Mouse (Mus musculus) liver, postnatal 0 days (tissue): Measurements from ENCODE around the gene Itga2.

Experiments
- CTCF ChIP-seq: sonication (generic); IDR thresholded peaks from 2 replicates; pipeline ENCODE4 v1.5.1; 2016; ENCODE audit warnings: antibody characterized with exemption, low read depth
- EP300 ChIP-seq: IDR thresholded peaks from 2 replicates; pipeline ENCODE4 v1.6.1; 2016; ENCODE audit warnings: antibody characterized with exemption, low read depth, mild to moderate bottlenecking

DNA sequence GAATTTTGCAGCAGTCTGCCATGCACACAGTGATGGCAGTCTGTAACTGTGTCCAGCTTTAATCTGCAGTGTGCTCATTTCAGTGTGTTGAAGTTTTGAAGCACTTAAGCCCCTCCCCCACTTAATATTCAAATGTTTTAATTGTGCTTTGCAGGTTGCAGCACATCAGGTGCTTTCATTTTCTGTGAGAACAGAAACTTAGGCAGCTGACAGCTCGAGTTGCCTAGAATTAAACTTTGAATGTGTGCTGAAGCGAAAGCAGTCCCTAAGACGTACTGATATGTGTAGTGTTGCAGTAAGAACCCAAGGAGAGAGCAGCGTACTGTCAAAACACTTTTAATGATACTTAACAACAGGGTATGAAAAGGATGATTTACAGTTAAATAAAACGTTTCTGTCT lies 99.1 kb downstream of the Itga2 start:
- TF ChIP-seq CTCF (no peak), EP300 (no peak)
